Mouse (Mus musculus) gastrocnemius, postnatal 10 days (tissue): ENCODE measurements around the gene Adat3. TPM values are rescaled to one million over a fixed set of nuclear protein-coding genes. Genes with fewer than 3 reads are reported as not detected.
"Not testable (repeated sequence)": the region's sequence is repeated elsewhere in the genome, so short reads cannot be mapped to it uniquely, and the experiment has no call there.

ENCODE experiments used
- DNase-seq: peaks from one replicate; pipeline ENCODE4 v3.0.0; 2021; ENCODE audit warnings: mixed read lengths
- total RNA-seq, 2 experiments: library from RNA; stranded (reverse); gene quantifications; 2 replicates each; pipeline ENCODE4 v1.2.3; 2021

Adat3 gene
- total RNA-seq, 2 experiments from 2014 or later: 0.99 to 1.3 TPM

DNA sequence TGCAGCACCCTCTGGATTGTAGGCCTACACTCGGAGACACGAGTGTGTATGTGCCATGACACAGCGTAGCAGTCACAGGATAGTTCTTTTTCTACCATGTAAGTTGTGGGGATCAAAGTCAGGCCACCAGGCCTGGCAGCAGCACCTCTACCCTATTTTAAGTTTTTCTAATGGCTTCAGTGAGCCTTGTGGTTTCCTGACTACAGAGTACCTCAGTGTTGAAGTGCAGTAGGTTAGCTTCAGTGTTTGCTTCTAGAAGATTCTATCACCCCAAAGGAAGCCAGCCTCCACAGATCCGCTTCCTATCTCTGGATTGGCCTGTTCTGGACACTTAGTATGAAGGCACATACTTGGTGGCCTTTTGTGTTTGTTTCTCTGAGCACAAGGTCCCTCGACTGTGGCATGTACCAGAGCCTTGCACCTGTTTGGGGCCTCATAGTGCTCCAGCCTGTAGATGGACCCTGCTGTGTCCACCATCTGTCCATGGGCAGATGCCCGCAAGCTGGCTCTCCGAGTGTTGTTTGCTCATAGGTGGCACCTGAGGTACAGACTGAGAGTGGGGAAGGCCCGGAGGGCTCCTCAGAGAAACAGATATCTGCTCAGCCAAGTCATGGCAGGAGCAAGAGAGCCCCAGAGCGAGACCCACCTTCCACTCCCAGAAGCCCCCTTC lies 7.6 kb downstream of the Adat3 start:
- DNase-seq: no peak

DNA sequence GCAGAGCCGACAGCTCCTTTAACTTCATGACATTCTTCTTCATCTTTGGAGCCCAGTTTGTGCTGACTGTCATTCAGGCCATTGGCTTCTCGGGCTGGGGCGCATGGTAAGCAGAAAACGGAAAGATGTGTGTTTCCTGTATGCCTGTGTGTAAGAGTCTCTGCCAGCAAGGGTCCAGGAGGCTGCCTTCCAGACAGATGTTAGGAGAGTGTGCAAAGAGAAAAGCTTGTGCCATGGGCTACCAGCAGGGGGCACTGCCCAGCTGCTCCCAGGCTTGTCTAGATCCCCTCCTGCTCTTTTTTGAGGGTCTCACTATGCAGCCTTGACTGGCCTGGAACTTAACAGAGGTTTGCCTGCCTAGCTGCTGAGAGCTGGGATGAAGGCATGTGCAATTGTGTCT lies 8.3 kb downstream of the Adat3 start:
- DNase-seq: peak; percentile 50

DNA sequence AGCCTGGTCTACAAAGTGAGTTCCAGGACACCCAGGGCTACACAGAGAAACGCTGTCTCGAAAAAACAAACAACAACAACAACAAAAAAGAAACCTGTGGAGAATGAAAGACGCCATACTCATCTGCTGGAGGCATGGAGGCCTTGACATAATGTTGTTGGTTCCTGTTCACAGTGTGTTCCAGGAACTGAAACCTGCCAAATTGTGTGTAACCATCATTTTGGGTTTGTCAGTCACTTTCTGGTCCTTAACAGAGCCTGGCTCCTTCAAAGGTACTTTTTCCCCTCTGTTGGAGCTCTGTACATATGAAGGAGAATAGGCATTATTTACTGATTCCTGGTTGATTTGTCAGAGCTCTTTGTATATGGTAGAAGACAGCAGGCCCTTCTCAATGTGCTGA lies 9.2 kb downstream of the Adat3 start:
- DNase-seq: no peak

DNA sequence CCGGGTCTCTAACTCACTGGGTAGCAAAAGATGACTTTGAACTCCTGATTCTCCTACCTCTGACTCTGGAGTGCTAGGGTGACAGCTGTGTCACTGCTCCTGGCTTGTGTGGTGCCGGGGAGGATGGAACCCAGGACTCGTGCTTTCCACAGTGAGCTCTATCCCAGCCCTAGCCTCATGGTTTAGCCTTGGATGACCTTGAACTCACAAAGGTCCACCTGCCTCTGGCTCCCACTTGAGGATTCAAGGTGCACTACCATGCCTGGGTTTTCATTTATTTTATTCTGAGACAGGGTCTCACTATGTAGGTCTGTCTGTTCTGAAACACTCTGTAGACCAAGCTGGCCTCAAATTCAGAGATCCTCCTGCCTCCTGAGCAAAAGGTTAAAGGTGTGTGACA lies 11.1 kb downstream of the Adat3 start:
- no peak for DNase-seq

DNA sequence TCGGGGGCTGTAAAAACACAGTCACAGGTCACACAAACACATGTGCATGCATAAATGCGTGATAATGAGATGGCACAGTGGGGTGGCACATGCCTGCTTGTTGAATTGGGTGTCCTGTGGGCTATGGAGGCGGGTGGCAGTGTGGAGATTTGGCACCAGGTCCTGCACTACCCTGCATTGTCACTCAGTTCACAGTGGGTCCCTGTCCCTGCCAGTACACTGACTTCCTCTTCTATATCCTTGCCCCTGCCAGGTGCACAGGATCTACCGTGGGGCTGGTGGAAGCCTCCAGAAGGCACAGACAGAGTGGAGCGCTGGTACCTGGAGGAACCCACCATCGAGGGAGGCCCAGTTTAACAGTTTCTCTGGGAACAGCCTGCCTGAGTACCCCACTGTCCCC lies 11.7 kb downstream of the Adat3 start:
- no peak for DNase-seq

DNA sequence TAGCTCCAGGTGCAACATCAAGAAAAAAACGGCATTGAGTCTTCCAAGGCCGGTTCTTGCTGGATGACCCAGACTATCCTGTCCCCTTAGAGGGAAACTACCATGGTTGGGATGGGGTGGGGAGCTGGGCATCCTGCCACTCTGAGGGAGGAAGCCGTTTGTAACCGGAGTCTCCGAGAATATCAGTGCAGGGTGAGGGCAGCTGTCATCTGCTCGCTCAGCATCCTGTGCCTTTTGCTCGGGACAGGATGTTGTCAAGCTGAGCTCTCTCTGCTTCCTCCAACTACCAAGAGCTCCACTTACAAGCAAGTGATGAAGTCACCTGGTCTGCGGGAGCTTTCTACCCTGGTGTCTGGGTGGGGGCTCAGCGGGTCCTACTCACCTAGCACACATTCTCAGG lies 15.5 kb downstream of the Adat3 start:
- DNase-seq: peak; percentile 57

DNA sequence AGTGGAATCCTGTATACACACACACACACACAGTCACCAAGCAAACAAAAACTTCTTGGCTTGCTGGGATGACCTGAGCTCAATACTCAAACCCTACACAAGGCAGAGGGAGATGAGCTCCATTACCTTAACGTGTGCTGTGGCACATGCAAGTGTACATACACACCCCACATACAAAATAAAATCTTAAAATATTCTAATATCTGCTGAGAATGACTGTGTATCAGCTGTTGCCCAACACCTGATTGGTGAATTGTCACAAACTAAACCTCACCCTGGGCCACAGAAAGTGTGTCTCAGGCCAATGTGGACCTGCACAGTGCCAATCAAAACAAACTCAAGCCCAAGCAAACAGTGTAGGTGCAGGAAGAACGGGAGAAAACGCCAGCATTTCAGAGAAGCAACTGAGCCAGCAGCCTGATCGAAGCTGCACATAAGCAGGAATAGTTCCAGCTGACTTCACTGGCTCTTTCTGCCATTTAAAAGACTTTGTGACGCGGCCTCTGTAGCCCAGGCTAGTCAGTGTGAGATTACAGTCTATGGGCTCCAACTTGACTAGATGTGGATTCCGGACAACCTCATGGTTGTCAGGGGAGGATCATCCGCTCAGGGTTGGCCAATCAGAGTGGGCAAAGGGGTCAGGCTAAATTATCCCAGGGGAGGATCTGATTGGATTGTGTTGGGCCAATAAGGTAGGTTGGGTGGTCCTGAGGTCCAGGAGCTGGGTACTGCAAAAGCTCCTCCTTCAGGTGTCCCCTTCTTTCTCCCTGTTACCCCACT lies 17.0 kb downstream of the Adat3 start:
- no peak for DNase-seq

DNA sequence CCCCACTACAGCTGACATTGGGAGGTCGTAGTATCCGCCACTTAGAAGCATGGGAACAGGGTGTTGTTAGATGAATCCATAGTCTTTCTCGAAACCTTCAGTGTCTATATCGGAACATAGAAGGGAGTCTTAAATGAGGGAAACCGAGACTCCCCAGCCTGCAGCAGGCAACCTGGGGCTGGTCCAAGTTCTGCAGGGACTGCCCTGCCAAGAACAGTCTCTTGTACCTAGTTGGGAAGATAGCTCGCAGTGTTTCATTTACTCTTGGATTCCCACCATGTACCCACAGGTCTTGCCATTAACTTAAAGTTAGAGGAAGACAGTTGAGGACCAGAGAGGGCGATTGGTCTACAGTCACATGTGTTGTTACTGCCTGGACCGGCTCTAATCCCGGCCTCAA lies 17.7 kb downstream of the Adat3 start:
- DNase-seq: no peak

DNA sequence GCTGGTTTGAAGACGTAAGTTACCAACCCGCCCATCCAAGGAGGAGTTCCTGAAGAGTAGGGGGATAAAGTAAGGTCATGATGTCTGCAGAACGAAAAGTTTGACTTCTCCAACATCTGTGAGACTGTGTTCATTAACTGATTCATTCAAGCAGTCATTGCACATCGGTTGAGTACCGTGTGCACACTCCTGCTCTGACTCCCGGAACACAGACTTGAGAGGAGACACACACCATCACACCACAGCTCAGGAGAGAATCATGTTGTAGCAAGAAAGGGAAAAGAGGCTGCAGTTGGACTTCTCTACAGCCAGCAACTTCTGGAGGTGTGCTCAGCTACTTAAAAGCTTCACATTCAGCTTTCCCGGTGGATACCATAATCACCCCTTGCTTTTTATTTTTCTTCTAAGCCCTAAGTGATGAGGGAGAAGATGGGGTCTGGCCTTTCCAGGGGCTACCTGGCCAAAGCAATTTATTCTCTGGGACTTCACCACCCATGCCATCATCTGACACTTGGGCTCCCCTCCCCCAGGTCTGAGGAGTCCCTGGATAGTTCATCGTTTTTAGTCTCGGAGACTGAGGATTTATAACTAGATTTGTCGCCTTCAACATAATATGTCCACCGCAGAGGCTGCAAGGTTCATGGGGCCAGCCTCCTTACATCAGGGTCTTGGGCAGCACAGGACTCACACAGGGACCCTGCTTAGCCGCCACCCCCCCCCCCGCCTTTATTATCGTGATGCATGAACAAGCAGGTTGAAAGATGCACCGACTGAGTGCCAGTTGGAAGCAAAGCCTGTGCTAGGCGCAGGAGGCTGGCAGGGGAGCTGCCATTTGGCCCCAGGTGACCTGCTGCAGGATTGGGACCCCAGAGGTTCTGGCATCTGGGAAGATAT lies 18.4 kb downstream of the Adat3 start:
- no peak for DNase-seq

DNA sequence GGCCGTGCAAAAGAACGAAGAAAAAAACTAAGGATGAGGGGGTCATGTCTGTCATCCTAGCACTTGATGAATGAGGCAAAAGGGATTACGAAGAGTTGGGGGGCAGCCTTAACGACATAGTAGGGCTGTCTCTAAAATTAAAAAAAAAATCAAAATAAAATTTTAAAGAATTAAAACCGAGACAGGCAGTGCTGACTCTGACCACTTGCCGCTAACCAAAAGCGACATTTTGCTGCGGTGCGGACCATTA lies 18.9 kb downstream of the Adat3 start:
- DNase-seq: no peak

DNA sequence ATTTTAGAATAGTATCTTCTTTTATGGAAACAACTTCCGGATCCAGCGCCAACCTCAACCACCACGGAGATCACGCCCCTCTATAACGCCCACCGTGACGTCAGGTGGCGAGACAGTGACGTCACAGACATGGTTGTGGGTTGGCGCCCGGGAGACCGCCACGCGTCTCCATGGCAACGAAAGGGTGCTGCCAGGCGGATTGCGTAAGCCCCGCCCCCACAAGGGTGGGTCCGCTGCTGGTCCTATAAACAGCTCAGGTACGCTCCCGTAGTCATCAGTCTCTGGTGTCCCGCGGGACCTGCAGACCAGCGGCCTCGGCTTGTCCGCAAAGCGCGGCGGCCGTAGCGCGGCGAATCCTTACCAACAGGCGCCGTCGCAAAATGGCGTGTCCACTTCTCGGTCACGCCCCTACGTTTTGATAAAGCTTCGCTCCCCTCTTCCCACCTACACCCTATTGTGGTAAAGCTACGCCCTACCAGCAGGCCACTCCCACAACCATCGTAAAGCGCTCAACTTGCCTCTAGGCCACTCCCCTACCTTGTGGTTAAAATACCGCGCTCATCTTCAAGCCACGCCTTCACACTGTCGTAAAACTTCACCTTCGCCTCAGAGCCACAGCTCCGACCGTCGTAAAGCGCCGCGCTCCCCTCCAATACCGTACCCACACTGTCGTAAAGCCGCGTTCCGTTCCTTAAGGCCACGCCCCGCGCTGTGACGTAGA lies 19.4 kb downstream of the Adat3 start:
- DNase-seq: peak; percentile 99

DNA sequence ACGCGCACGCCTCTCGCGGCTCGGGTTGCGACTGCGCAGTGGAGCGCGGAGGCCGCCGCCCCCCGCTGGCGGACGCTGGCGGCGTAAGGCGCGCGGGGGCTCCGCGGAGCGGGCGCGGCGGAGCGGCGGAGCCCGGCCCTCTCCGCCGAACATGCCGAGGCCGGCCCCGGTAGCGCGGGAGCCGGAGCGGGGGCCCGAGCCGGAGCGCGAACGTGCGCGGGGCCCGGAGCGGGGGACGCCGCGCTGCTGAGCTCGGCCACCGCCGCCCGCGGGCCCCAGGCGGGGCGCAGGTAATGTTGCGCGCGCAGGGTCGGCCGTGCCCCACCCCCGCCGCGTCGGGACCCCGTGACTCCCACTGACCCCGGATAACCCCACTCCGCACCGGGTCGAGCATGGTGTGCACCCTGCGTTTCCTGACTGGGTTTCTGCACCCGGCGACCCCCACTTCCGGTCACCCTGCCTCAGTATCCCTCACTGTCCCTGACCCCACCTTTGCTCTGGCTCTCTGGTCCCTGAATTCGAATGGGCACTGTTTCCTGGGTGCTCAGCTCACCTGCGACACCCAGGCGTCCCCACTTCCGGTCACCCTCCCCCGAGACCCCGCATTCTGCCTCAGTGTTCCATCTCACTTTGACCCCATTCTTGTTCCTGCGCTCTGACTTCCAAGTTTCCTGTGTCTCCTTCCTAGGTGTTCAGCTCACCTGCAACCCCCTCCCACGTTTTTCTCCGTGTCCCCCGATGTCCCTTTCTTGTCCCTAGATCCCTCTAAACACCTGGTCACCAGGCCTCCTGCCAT lies 20.2 kb downstream of the Adat3 start, which contains the start of gene Csnk1g2:
Gene Csnk1g2, plus strand, starts transcription at position 178 of the 796 bp plus-strand sequence.
- peak; percentile 70 for DNase-seq

DNA sequence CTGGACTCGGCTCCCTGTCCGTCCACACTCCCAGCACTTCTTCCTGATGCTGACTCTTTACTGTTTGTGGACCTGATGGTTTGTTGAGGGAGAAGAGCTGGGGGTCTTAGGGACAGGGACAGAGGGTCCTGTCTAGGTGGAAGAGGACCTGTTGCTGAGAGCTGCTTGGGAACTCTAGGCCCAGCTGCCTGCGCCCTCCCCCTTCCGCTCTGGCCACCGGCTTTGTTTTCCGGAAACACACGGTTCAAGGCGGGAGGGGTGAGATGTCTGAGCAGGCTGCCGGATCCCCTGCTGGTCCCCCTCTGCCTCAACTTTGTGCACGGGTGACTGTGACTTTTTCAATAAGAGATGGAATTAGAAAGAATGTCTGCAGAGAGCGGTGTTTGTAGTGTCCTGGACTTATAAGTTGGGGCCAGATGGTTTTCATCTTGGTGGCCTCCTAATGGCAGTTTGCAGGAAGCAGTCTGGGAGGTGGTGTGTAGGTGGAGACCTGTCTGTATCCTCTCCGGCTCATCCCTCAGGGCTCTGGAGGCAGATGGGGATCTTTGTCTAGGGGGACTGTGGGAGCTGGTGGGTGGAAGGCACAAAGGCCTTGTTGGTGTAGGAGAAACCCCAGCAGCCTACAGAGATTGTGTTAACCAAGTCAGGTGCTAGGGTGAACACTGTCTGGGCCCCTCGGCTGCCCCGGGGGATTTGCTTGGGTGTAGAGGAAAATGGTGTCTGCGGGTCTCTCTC lies 20.9 kb downstream of the Adat3 start:
- DNase-seq: peak; percentile 47

DNA sequence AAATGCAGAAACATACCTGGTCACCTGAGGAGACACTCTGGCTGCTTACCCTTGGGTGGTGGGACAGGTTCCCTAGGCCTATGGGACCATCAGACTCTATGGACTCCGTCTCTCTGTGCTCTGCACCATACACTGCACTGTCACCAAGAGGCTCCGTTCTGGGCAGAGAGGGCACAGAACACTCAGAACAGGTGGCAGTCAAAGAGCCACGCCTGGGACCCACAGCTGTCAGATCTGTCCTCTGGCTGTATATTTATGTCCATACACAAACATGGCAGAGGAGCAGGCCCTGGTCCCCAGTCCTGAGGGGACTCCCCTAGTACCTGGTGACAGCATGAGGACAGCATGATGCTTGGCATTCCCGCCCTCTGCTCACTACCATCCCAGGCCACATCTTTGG lies 23.1 kb downstream of the Adat3 start:
- no peak for DNase-seq

DNA sequence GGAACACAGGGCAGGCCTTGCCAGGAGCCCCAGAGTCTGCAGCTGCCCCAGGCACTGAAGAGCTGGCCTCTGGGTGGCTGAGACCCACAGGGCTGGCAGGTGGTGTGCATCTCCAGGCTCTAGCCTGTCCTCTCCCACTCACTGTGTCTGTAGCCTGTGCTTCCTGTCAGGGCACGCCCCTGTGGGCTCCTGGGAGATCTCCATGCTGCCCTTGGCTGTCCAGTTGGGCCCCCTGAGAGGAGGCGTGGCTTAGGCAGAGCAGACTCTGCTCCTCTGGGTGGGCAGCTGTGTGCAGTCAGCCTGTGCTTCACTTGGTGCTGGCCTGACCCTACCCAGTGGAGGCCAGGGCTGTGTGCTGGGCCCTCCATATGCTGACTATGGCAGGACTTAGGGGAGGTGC lies 25.0 kb downstream of the Adat3 start:
- DNase-seq: peak; percentile 47

DNA sequence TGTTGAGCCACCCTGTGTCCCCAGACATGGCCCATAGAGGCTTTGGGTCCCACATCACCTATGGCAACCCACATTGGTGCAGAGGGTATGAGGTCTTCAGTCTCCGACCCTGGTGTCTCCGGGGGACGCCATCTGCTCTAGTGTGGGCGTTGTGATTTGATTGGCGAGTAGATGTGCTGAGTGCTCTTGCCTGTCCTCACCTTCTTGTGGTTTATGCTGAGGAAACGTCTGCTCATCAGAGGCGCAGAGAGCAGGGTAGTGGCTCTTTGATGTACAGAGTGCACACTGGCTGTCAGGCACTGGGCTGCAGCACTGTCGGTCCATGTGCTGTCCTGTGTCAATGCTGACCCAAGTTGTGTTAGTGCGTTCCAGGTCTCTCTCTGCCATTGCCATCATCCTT lies 26.2 kb downstream of the Adat3 start:
- DNase-seq: no peak

DNA sequence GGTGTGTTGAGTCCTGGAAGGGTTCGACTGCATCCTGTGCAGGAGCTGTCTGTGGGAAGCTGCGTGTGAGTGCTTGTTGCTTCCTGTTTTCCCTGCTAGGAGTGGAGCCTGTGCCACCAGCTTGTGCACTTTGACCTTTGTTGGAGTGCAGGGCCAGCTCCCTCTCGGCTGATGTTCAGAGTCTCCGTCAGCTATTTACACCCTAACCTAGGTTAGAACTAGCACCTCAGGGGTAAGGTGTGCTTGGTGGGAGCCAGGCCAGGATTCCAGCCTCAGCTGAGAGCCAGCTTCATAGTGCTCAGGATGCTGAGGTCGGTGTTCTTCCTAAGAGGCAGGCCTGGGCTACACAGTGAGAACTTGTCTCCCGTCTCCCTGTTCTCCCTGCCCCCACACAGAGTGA lies 32.7 kb downstream of the Adat3 start:
- DNase-seq: no peak

DNA sequence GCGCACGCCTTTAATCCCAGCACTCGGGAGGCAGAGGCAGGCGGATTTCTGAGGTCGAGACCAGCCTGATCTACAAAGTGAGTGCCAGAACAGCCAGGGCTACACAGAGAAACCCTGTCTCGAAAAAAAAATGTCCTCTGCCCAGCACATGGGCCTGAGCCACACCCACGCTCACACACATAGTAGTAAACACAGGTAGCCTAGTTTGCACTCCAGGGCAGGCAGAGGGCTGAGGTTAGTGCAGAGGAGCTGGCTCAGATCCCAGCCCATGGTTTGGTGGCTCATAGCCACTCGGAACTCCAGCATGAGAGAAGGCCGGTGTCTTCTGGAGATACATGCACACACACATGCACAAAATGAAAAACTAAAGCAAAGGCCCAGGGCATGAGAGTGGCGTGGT lies 44.3 kb downstream of the Adat3 start:
- no peak for DNase-seq

DNA sequence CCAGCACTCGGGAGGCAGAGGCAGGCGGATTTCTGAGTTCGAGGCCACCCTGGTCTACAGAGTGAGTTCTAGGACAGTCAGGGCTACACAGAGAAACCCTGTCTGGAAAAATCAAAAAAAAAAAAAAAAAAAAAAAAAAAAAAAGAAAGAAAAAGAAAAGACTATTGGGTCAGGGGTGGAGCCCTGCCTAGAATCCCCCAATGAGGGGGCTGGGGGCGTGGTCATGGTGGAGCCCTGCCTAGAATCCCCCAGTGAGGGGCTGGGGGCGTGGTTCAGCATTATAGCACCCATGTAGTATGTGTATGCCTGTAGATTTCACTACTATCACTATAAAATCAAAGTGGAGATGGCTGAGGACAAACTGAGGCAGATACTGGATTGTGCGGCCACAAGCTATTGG lies 47.2 kb downstream of the Adat3 start:
- not testable (repeated sequence) for DNase-seq

DNA sequence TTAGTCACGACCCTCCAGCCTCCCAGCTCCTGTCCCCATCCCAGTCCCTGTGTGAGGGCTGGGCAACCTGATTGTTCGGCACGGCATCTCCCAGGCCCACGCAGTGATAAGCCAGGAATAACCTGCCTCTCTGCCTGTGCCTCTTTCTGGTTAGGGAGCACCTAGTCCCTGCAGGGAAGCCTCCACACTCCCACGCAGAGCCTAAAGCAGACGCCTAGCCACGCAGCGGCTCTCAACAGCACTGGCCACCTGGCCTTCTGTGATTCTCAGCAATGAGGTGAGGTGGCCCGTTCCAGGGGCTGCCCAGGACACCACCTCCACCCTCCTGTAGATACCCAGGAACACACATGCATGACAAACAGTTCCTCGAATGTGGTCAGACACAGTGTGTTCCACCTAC lies 47.7 kb downstream of the Adat3 start:
- DNase-seq: no peak

DNA sequence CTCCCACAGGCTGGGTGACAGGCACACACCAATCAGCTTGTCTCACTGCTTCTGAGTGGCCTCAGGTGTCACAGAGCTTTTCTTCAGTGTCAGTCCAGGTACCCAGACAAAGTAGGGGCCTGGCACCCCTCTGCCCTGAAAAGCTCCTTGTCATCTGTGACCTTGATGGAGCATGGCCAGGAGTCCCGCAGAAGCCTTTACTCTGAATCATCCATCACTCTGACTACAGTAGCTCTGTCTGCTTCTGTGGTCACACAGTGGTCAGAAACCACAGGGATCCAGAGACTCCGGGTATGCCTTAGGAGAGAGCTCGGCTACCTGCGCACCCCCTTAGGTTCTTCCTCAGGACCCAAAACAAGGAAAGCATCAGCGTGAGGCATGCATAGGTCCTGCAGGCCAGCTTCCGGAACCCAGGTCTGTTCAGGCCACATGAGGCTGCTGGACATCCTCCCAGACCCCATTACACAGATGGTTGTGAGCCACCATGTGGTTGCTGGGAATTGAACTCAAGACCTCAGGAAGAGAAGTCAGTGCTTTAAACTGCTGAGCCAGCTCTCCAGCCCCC lies 50.6 kb downstream of the Adat3 start:
- no peak for DNase-seq
